Mouse (Mus musculus) heart, embryonic 10.5 days (tissue): Measurements from ENCODE around the gene Apoc2. TPM values are rescaled to one million over a fixed set of nuclear protein-coding genes. Genes with fewer than 3 reads are reported as not detected.
"Not testable (repeated sequence)": the region's sequence is repeated elsewhere in the genome, so short reads cannot be mapped to it uniquely, and the experiment has no call there.

Experiments
- DNase-seq: peaks from one replicate; pipeline ENCODE4 v3.0.0-alpha.2; 2017; ENCODE audit warnings: low spot score
- H3K27ac ChIP-seq: fragments of 300-500 bp; sonication (generic); 2 replicates; pipeline ENCODE4 v1.5.1; 2016; ENCODE audit warnings: mild to moderate bottlenecking
- H3K27me3 ChIP-seq: fragments of 300-500 bp; sonication (generic); 2 replicates; pipeline ENCODE4 v1.6.1; 2016; ENCODE audit warnings: mild to moderate bottlenecking; ENCODE audit not compliant: poor library complexity, insufficient read depth, severe bottlenecking
- H3K36me3 ChIP-seq: fragments of 300-500 bp; sonication (generic); 2 replicates; pipeline ENCODE4 v1.6.1; 2016; ENCODE audit warnings: mild to moderate bottlenecking, moderate library complexity
- H3K4me1 ChIP-seq: fragments of 300-500 bp; sonication (generic); 2 replicates; pipeline ENCODE4 v1.6.1; 2016; ENCODE audit warnings: mild to moderate bottlenecking
- H3K4me3 ChIP-seq: fragments of 300-500 bp; sonication (generic); 2 replicates; pipeline ENCODE4 v1.5.1; 2016; ENCODE audit warnings: mild to moderate bottlenecking, moderate library complexity
- H3K9me3 ChIP-seq: fragments of 300-500 bp; sonication (generic); 2 replicates; pipeline ENCODE4 v1.6.1; 2016; ENCODE audit warnings: mild to moderate bottlenecking, moderate library complexity
- WGBS: fragments of 180-500 bp; shearing (Covaris S2); methylation state at CpG from one replicate; pipeline ENCODE4 v1.1.7; 2016; 5-methylcytosine and 5-hydroxymethylcytosine counted together
- polyA plus RNA-seq: library from polyadenylated mRNA; unstranded; fragments of >200 nt; fragmentation: Nextera tagmentation; extraction: Ambion mirVana; gene quantifications from 2 replicates; pipeline ENCODE4 v1.2.1, GENCODE M21; 2016

Apoc2 gene
- polyA plus RNA-seq, 1 experiment from 2014 or later: 10.8 TPM

DNA sequence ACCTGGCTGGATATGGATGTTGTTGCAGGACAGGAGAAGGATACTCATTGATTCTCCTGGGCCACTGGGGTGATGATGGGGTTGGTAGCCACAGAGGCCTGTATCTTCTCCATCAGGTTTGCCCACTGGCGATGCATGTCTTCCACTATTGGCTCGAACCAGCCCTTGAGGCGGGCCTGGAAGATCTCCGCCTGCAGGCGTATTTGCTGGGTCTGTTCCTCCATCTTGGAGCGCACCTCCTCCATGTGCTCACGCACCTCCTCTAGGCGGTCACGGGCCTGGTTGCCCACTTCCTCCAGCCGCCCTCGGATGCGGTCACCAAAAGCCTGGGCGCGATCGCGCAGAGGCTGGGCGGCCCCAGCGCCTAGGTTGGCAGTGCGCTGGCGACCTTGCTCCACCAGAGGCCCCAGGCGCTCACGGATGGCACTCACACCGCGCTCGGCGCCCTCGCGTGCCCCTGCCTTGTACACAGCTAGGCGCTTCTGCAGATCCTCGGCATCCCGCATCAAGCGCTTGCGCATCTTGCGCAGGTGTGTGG is 18.7 kb upstream of the Apoc2 start:
- peak overlapping the region; percentile 11; the same call in 1 of the 2 replicates for H3K27ac ChIP-seq
- 92% methylated on average over 34 of the region's 34 CpGs for WGBS
- H3K4me1 ChIP-seq: peaks cover 72% of the 10 kb centered on the region

DNA sequence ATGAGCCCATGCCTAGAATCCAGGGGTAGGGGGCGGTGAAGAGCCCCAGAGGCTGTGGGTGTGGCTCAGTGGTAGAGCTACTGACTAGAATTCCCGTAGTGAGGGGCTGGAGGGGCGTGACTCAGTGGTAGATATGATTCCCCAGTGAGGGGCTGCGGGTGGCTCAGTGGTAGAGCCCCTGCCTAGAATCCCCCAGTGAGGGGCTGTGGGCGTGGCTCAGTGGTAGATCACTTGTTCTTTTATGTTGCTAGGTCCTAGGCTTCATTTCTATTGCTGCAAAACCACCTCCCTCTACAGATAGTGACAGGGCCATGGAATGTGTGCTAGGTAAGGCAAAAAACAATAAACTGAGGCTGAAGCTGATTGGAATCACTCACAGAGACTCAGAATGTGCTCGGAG is 18.1 kb upstream of the Apoc2 start:
- Histone ChIP-seq H3K4me3 (no peak overlapping the region), H3K4me1 (peaks cover 70% of the 10 kb centered on the region), H3K27ac (0 out of 2 replicates have a peak overlapping the region, but pooled peaks have one; percentile 84), H3K9me3 (no peaks in the 10 kb centered on the region), H3K36me3 (peaks cover 18% of the 10 kb centered on the region), H3K27me3 (no peaks in the 10 kb centered on the region)
- DNase-seq: no peak
- 64% methylated on average over 6 of the region's 6 CpGs for WGBS

More for the DNA sequence above, 18.7 kb upstream of the Apoc2 start:
- peak overlapping the region; percentile 59; the same call in 1 of the 2 replicates for H3K4me3 ChIP-seq
- DNase-seq: peak; percentile 71
- H3K9me3 ChIP-seq: no peaks in the 10 kb centered on the region
- peaks cover 20% of the 10 kb centered on the region for H3K36me3 ChIP-seq
- H3K27me3 ChIP-seq: no peaks in the 10 kb centered on the region

DNA sequence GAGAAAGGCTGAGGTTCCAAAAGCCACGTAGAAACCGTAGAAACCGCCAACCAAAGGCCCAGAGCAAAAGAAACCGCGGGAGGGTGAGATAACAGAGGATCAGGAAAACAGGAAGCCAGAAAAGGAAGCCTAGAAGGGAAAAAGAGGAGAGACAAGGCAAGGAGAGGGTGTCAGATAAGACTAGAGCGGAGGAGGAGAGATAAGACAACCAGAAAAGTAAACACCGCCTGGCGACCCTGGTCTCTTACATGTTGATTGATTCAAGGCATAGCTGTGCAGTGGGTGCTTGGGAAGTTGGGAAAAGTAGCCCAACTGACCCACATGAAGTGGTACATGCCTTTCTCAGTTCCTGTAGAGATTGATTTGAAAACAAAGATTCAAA is 17.5 kb upstream of the Apoc2 start:
- Histone ChIP-seq H3K4me1 (peaks cover 64% of the 10 kb centered on the region), H3K36me3 (peaks cover 18% of the 10 kb centered on the region), H3K4me3 (0 out of 2 replicates have a peak overlapping the region, but pooled peaks have one; percentile 1), H3K9me3 (no peaks in the 10 kb centered on the region), H3K27ac (peak overlapping the region; percentile 84), H3K27me3 (no peaks in the 10 kb centered on the region)
- 4% methylated on average over 8 of the region's 8 CpGs for WGBS
- DNase-seq: no peak

DNA sequence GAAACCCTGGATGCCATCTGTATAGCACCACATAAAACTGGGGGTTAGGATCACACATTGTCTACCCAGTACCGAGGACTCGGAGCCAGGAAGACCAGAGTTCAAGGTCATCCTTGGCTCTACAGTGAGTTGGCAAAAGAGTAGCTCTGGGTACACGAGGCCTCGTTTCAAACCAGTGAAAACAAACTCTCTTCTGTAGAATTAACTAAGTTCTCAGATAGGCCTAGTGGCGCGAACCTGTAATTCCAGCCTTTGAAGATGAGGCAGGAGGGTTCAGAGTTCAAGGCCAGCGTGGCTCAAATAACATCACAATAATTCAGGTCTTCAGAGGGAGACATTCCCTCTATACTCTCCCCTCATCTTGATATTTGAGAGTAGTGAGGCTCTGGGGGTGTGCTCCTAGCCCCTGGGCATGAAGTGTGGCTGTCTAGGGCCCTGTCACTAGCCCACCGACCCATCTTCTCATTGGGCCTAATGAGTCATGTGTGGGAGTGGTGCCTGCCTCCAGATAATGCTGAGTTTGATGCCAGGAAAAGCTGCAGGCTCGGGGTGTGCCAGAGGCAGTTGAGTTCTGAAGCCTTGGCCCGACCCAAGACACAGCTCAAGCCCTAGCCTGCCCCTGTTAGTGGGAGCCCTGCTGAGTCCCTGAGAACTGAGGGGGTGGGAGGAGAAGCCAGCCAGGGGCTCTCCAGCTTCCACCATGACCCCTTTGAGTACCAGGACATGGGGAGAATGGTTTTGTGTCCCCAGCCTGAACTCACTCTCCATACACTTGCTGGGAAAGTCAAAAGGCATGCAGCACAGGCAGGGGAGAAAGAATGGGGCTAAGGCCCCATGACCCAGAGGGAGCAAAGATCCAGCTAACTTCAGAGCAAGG is 16.8 kb upstream of the Apoc2 start:
- WGBS: 68% methylated on average over 10 of the region's 10 CpGs
- Histone ChIP-seq H3K4me1 (peaks cover 61% of the 10 kb centered on the region), H3K27ac (peak overlapping the region; percentile 84)

DNA sequence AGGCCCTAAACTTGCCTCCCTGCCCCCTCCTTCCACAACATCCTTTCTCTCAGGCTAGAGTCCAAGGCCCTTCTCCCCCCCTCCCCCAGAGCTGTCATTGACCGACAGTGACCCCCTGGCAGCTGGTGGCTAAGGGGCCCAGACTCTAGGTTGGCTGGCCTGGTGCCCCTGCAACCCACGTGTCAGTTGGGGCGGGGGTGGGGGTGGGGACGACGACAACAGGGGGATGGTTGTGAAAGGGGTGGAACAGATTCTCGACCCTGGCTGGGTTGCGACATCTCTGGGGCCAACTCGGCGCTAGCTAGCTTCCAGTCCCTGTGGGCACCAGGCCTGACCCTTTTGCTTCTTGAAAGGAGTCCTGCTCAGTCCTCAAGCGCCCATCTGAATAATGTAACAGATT is 15.7 kb upstream of the Apoc2 start:
- WGBS: 15% methylated on average over 10 of the region's 10 CpGs
- H3K27ac ChIP-seq: peak overlapping the region; percentile 78

More for the DNA sequence above, 16.8 kb upstream of the Apoc2 start:
- Histone ChIP-seq H3K36me3 (peaks cover 18% of the 10 kb centered on the region), H3K27me3 (no peaks in the 10 kb centered on the region), H3K4me3 (0 out of 2 replicates have a peak overlapping the region, but pooled peaks have one; percentile 1), H3K9me3 (no peaks in the 10 kb centered on the region)
- DNase-seq: no peak

DNA sequence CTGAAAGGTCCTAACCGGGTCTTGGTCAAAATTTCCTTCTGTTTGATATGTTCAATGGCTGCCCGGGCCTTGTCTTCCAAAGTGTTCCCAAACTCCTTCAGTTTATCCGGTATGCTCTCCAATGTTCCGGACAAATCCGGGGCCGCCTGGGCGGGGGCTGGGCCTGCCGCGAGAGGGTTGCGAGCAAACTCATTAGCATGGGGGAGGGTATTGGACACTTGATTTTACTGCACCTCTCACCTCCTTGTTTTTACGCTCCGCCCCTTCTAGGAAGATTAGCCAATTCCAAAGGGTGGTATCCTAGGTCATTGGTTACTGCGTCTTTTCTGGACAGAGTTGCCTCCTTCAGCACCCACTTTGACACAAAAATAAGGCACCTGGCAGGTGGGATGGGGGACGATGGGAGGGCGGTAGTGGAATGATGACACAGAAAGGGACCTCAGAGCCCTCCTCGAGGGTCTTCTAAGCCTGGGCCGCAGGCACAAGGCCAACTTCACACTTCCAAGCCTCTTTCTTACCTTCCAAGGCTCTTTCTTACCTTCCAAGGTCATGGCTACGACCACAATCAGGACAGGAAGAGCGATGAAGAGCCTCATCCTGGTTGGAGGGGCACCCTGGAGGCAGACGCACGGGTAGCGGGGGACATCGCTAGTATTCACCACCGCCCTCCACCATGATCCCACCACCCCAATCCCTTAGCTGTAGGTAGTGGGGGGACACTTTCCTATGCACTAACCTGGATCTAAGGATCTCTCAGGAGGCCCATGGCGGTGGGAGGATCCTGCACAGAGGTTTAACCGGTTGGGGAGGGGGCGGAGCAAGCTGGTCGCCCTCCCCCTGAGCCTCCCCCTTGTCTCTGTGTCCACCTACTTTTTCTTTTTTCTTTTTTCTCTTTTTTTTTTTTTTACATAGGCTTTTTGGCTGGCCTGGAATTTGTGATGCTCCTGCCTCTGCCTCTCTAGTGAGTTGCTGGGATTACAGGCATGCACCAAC is 14.4 kb upstream of the Apoc2 start, which contains the start of gene Apoc1:
Apoc1 (minus strand) TSS at position 788 of the 993 bp plus-strand sequence.
- Histone ChIP-seq H3K9me3 (no peaks in the 10 kb centered on the region), H3K4me1 (peaks cover 48% of the 10 kb centered on the region), H3K27ac (peak within 1 kb of the TSS; percentile 78), H3K36me3 (peaks cover 15% of the 10 kb centered on the region), H3K27me3 (no peaks in the 10 kb centered on the region), H3K4me3 (peak within 1 kb of the TSS; percentile 32)
- DNase-seq: no peak
- 41% methylated on average over 28 of the region's 28 CpGs for WGBS

More for the DNA sequence above, 15.7 kb upstream of the Apoc2 start:
- H3K36me3 ChIP-seq: peaks cover 18% of the 10 kb centered on the region
- H3K9me3 ChIP-seq: no peaks in the 10 kb centered on the region
- no peak for DNase-seq
- H3K27me3 ChIP-seq: no peaks in the 10 kb centered on the region
- H3K4me3 ChIP-seq: peak overlapping the region; percentile 27
- peaks cover 51% of the 10 kb centered on the region for H3K4me1 ChIP-seq

DNA sequence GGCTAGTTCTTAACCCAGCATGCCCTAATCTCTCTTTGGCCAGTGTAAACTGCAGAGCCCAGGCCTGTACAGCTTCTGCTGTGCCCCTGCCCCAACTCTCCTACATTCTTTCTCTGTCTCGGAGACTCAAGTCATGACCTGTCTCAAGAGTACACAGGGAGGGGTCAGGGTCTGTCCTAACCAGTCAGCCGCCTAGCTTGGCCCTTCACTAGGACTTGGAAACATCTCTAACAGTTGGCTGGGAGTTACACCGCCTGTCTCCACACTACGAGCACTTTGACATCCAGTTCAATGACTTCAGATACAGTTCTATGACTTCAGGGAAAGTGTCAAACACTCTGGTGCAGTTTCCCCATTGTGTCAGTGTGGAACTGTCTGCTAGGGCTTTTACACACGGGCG is 13.7 kb upstream of the Apoc2 start:
- WGBS: 65% methylated on average over 6 of the region's 6 CpGs
- H3K36me3 ChIP-seq: peaks cover 7% of the 10 kb centered on the region
- DNase-seq: no peak
- H3K4me3 ChIP-seq: peak overlapping the region; percentile 32
- no peaks in the 10 kb centered on the region for H3K9me3 ChIP-seq
- no peaks in the 10 kb centered on the region for H3K27me3 ChIP-seq
- peaks cover 54% of the 10 kb centered on the region for H3K4me1 ChIP-seq
- peak overlapping the region; percentile 72 for H3K27ac ChIP-seq

DNA sequence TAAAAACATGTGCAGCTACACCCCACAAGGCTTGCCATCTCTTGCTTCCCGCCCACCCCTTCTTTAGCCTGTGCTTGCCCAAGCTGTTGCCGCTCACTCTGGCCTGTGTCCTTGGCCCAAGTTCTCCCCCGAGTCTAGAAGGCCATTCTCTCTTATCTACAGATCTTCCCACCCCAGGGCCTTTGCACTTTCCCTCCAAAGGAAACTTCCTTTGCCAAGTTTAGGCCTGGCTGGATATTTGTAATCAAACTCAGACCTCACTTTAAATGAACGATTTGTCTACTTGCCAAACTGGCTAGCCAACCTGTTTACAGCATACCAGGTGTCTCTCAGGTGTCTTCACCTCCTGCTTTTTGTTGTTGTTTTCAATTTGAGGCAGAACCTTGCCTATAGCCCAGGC is 13.1 kb upstream of the Apoc2 start:
- H3K4me3 ChIP-seq: no peak overlapping the region
- H3K27ac ChIP-seq: no peak overlapping the region
- H3K27me3 ChIP-seq: no peaks in the 10 kb centered on the region
- H3K4me1 ChIP-seq: peaks cover 53% of the 10 kb centered on the region
- 79% methylated on average over 4 of the region's 4 CpGs for WGBS
- no peaks in the 10 kb centered on the region for H3K9me3 ChIP-seq
- no peak for DNase-seq
- 0 out of 2 replicates have a peak, but pooled peaks cover 1% of the 10 kb centered on the region for H3K36me3 ChIP-seq

DNA sequence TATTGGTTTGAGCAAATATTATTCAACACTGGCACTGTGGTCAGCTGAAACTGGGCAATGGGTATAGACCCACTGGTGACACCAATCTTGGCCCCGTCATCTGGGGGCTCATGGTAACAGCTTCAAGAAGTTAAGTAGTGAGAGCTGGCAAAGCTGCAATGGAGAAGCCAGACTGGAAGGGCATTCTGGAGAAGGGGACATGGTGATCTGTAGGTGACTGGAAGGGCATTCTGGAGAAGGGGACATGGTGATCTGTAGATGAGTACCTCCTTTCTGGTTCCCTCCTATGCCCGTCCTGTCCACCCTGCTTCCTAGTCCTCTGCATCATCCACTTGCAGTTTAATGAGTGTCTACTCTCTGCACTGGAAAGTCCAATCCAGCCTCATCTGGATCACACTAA is 10.9 kb upstream of the Apoc2 start:
- Histone ChIP-seq H3K27me3 (no peaks in the 10 kb centered on the region), H3K9me3 (no peaks in the 10 kb centered on the region), H3K4me1 (peaks cover 32% of the 10 kb centered on the region), H3K36me3 (no peaks in the 10 kb centered on the region), H3K4me3 (no peak overlapping the region), H3K27ac (no peak overlapping the region)
- WGBS: 97% methylated on average over 2 of the region's 2 CpGs
- no peak for DNase-seq

DNA sequence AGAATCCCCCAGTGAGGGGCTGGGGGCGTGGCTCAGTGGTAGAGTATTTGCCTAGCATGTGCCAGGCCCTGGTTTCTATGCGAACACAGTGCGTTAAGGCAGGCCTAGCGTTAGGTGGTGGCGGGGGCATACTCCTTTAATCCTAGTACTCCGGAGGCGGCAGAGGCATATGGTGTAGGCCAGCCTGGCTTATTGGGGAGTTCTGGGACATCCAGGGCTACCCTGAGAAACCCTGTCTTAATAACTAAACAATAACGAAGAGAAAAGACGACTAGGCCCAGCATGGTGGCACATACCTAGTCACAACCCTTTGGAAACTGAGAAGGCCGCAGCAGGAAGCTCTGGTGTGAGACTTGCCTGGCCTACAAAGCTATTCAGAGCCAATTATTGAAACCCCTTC is 10.4 kb upstream of the Apoc2 start:
- Histone ChIP-seq H3K36me3 (no peaks in the 10 kb centered on the region), H3K27ac (no peak overlapping the region), H3K9me3 (no peaks in the 10 kb centered on the region), H3K27me3 (no peaks in the 10 kb centered on the region), H3K4me3 (no peak overlapping the region), H3K4me1 (peaks cover 27% of the 10 kb centered on the region)
- DNase-seq: no peak
- WGBS: 91% methylated on average over 10 of the region's 10 CpGs

DNA sequence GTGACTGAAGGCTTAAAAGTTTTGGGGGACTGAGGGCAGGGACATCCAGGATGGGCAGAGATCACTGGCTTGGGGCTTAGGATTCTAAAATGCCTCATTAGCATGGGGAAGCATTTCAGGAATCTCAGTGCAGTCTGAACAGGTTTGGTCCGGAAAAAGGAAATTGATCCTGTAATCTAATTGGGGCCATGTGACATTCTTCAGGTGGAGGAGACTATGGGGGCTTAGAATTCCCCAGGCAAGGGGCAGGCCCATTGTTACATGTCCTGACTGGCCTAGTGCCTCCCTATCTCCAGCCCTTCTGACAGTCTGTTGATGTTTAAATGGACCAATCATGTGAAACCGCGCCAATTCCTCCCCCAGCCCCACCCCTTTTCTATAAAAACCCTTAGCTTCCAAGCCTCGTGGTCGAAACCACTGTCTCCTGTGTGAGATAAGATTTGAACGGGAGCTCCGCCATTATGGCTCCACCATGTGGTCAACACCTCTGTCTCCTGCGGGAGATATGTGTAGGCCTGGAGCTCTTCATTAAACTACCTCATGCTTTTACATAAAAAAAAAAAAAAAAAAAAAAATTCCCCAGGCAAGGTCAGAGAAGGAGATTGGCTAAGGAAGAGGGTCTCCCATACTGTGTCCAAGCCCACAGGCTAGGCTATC is 9.3 kb upstream of the Apoc2 start:
- H3K36me3 ChIP-seq, H3K9me3 ChIP-seq, H3K4me3 ChIP-seq, DNase-seq, H3K27me3 ChIP-seq: not testable (repeated sequence)
- 47% methylated on average over 8 of the region's 8 CpGs for WGBS
- Histone ChIP-seq H3K27ac (peak overlapping the region; percentile 36; the same call in 1 of the 2 replicates), H3K4me1 (peaks cover 19% of the 10 kb centered on the region)

DNA sequence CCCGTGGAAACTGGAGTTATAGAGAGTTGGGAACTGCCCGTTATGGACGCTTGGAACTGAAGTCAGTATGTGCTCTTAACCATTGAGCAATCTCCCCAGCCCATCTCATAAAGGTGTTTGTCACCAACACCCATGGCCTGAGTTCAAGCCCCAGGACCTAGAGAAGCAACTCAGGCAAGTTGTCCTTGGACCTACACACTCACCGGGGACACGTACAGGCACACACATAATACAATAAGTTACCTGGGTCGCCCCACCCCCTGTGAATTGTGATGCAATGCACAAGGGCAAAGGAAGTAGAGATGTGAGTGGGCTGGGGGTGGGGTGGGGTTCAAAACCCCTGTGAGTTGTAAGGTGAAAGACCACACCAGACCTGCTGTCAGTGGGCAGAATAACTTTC is 8.8 kb upstream of the Apoc2 start:
- Histone ChIP-seq H3K27ac (peak overlapping the region; percentile 36), H3K4me1 (peaks cover 14% of the 10 kb centered on the region), H3K9me3 (no peaks in the 10 kb centered on the region), H3K36me3 (no peaks in the 10 kb centered on the region), H3K27me3 (no peaks in the 10 kb centered on the region), H3K4me3 (no peak overlapping the region)
- 86% methylated on average over 6 of the region's 6 CpGs for WGBS
- no peak for DNase-seq
